Mouse (Mus musculus) CH12.LX (cell line): ENCODE measurements around the gene Adam1a.

Experiments used
- CHD1 ChIP-seq: IDR thresholded peaks from 2 replicates; pipeline ENCODE4 v1.6.1; 2012; ENCODE audit warnings: low read depth, low read length, improper control_type of control experiment, inconsistent platforms
- CTCF ChIP-seq, 2 experiments: IDR thresholded peaks in 1 of 2; conservative IDR thresholded peaks in 1 of 2; 2 replicates each; pipeline ENCODE4 v1.5.1; 2011 to 2012; ENCODE audit warnings: low read depth in 2 of 2, low read length in 2 of 2, improper control_type of control experiment in 1 of 2, inconsistent platforms in 1 of 2, mild to moderate bottlenecking in 1 of 2, moderate library complexity in 1 of 2
- EP300 ChIP-seq: IDR thresholded peaks from 2 replicates; pipeline ENCODE4 v1.6.1; 2011; ENCODE audit warnings: low read length, improper control_type of control experiment
- HCFC1 ChIP-seq: IDR thresholded peaks from 2 replicates; pipeline ENCODE4 v1.6.1; 2012; ENCODE audit warnings: low read depth, mild to moderate bottlenecking, inconsistent platforms, low read length, improper control_type of control experiment
- KAT2A ChIP-seq: IDR thresholded peaks from 2 replicates; pipeline ENCODE4 v1.6.1; 2012; ENCODE audit warnings: low read length, improper control_type of control experiment, inconsistent platforms; ENCODE audit not compliant: insufficient replicate concordance
- MAFK ChIP-seq: IDR thresholded peaks from 2 replicates; pipeline ENCODE4 v1.6.1; 2011; ENCODE audit warnings: low read length, improper control_type of control experiment; ENCODE audit not compliant: insufficient replicate concordance
- MEF2A ChIP-seq: IDR thresholded peaks from 2 replicates; pipeline ENCODE4 v1.6.1; 2014; ENCODE audit warnings: low read depth, mild to moderate bottlenecking, inconsistent platforms, low read length, improper control_type of control experiment, borderline replicate concordance
- NRF1 ChIP-seq: IDR thresholded peaks from 2 replicates; pipeline ENCODE4 v1.6.1; 2014; ENCODE audit warnings: low read depth, mild to moderate bottlenecking, inconsistent platforms, low read length, improper control_type of control experiment, moderate library complexity
- POLR2A ChIP-seq: IDR thresholded peaks from 2 replicates; pipeline ENCODE4 v1.6.1; 2011; ENCODE audit warnings: low read depth, mild to moderate bottlenecking, improper control_type of control experiment, low read length
- POLR2AphosphoS2 ChIP-seq: IDR thresholded peaks from 2 replicates; pipeline ENCODE4 v1.6.1; 2011; ENCODE audit warnings: low read depth, low read length, improper control_type of control experiment
- RAD21 ChIP-seq: IDR thresholded peaks from 2 replicates; pipeline ENCODE4 v1.6.1; 2011; ENCODE audit warnings: low read depth, mild to moderate bottlenecking, low read length, improper control_type of control experiment, moderate library complexity
- USF1 ChIP-seq: IDR thresholded peaks from 2 replicates; pipeline ENCODE4 v1.6.1; 2014; ENCODE audit warnings: low read depth, mild to moderate bottlenecking, inconsistent platforms, low read length, improper control_type of control experiment
- USF2 ChIP-seq: conservative IDR thresholded peaks from 2 replicates; pipeline ENCODE4 v1.6.1; 2011; ENCODE audit warnings: low read depth, low read length, improper control_type of control experiment
- ZKSCAN1 ChIP-seq: IDR thresholded peaks from 2 replicates; pipeline ENCODE4 v1.6.1; 2012; ENCODE audit warnings: low read depth, inconsistent platforms, low read length, improper control_type of control experiment, borderline replicate concordance

- no peak for TF ChIP-seq HCFC1
- TF ChIP-seq CTCF (conservative IDR thresholded peaks at IDR 0.05 in 1 of 2, IDR thresholded peaks at IDR 0.05 in 1 of 2; ENCODE audit: low read depth in 2 of 2, low read length in 2 of 2), result no peak
- TF ChIP-seq RAD21, result no peak
- no peak for TF ChIP-seq KAT2A
- TF ChIP-seq MAFK, result no peak
- no peak for TF ChIP-seq USF2
- TF ChIP-seq USF1, result no peak
- TF ChIP-seq MEF2A, result no peak
- TF ChIP-seq POLR2AphosphoS2, result no peak
- no peak for TF ChIP-seq ZKSCAN1
- TF ChIP-seq NRF1, result no peak
- TF ChIP-seq POLR2A, result no peak
- no peak for TF ChIP-seq EP300
- TF ChIP-seq CHD1, result no peak
Measured at GRCm38 (mm10) chr5:121506846-121507245, 38.4 kb downstream of the Adam1a start.
